Mouse (Mus musculus) brain, adult 2 months (tissue): ENCODE data around the gene Eif4a3.
"Not testable (repeated sequence)": the region's sequence is repeated elsewhere in the genome, so short reads cannot be mapped to it uniquely, and the experiment has no call there.

ENCODE experiments used
- DNase-seq: peaks from one replicate; pipeline ENCODE4 v3.0.0; 2011; ENCODE audit warnings: low read depth, low spot score

Eif4a3 gene

GRCm38 (mm10) chr11:119249011-119249410 lies 50.9 kb downstream of the Eif4a3 start:
- peak; percentile 85 for DNase-seq

GRCm38 (mm10) chr11:119245543-119245942 lies 54.3 kb downstream of the Eif4a3 start:
- DNase-seq: not testable (repeated sequence)

- DNase-seq: no peak
These were observed 60.4 kb downstream of the Eif4a3 start for GRCm38 (mm10) chr11:119239480-119239879.
